Mouse (Mus musculus): ENCODE data around the gene Gmip.

Gene Gmip

GRCm38 (mm10) chr8:69864180-69864579 lies 55.7 kb downstream of the Gmip start:
- DNase-seq: no peak

- no peak for DNase-seq
Measured at GRCm38 (mm10) chr8:69867696-69868326, 59.3 kb downstream of the Gmip start.

GRCm38 (mm10) chr8:69870003-69870765 lies 61.7 kb downstream of the Gmip start:
- peak; percentile 51 for DNase-seq

- DNase-seq: no peak
Measured at GRCm38 (mm10) chr8:69870907-69871306, 62.4 kb downstream of the Gmip start.

Data from cerebellum, adult 8-10 months (tissue).